9 mouse cellular contexts compared by ENCODE assay signal in genomic region chr1:74437702-74438427, GRCm38 (mm10). TPM values are rescaled to one million over a fixed set of nuclear protein-coding genes. Genes with fewer than 3 reads are reported as not detected.
DNase-seq lines count a peak whose midpoint lies in the region; ATAC-seq and TF ChIP-seq lines count a peak whose summit lies in the region.
"Had no signal": no experiment of that assay in that cellular context is flagged by ENCODE, and none has a peak within 500 bp of the region (broad histone marks: within the 10 kb centered on the region; RNA-seq: fewer than 3 reads in every experiment).

No protein-coding gene starts in this region.

- no peaks in the 10 kb centered on the region for H3K27me3 ChIP-seq in heart, embryonic 10.5 days (ENCODE audit: insufficient read depth, poor library complexity, severe bottlenecking)
- no peaks in the 10 kb centered on the region for H3K27me3 ChIP-seq in lung, postnatal 0 days (replicated peaks; ENCODE audit: insufficient read depth, low read length)

- DNase-seq in left cerebral cortex, adult 18-20 months (ENCODE audit: low spot score in 2 of 2), result peak; percentile 32 to 62
- no peak for DNase-seq in left cerebral cortex, postnatal 10 days (ENCODE audit: extremely low spot score in 1 of 2, low spot score in 2 of 2)
- DNase-seq in NIH3T3 (ENCODE audit: low read depth), result peak; percentile 95
- peak; percentile 87 for DNase-seq in heart, embryonic 10.5 days (ENCODE audit: low spot score)
- DNase-seq in lung, postnatal 0 days (ENCODE audit: low spot score), result peak; percentile 82
- DNase-seq in embryo, embryonic 10.5 days (ENCODE audit: low spot score), result no peak
- DNase-seq in cerebellum, postnatal 14 days, result no peak
- DNase-seq in right cerebral cortex, postnatal 4 days, result no peak

- H3K4me3 ChIP-seq in heart, embryonic 10.5 days, result no peak overlapping the region
- H3K4me3 ChIP-seq in lung, postnatal 0 days (ENCODE audit: low read depth, low read length), result no peak overlapping the region

- TF ChIP-seq EP300 in lung, postnatal 0 days (IDR thresholded peaks at IDR 0.05), result no peak

- no peak overlapping the region for H3K27ac ChIP-seq in heart, embryonic 10.5 days
- H3K27ac ChIP-seq in lung, postnatal 0 days (ENCODE audit: low read length), result no peak overlapping the region

- no peak for TF ChIP-seq CTCF in lung, postnatal 0 days (IDR thresholded peaks at IDR 0.05)

- ATAC-seq in lung, postnatal 0 days, result peak; percentile 84

- peaks cover 75% of the 10 kb centered on the region for H3K36me3 ChIP-seq in heart, embryonic 10.5 days
- H3K36me3 ChIP-seq in lung, postnatal 0 days (ENCODE audit: insufficient read depth, low read length), result peaks cover 5% of the 10 kb centered on the region; the same call in 1 of the 2 replicates

- no peaks in the 10 kb centered on the region for H3K9me3 ChIP-seq in heart, embryonic 10.5 days
- no peaks in the 10 kb centered on the region for H3K9me3 ChIP-seq in lung, postnatal 0 days (ENCODE audit: low read length)

- 64% methylated on average over 8 of the region's 8 CpGs for WGBS in heart, embryonic 10.5 days
- WGBS in lung, postnatal 0 days, result 56% methylated on average over 8 of the region's 8 CpGs

- intact Hi-C loops in left cerebral cortex, postnatal 10 days (cut with DNase I), result no loop called here

- peaks cover 6% of the 10 kb centered on the region for H3K4me1 ChIP-seq in heart, embryonic 10.5 days
- no peaks in the 10 kb centered on the region for H3K4me1 ChIP-seq in lung, postnatal 0 days (ENCODE audit: insufficient read depth, low read depth, low read length)

- H3K4me2 ChIP-seq in lung, postnatal 0 days (replicated peaks; ENCODE audit: low read depth, low read length), result no peak overlapping the region

- H3K9ac ChIP-seq in lung, postnatal 0 days (replicated peaks; ENCODE audit: low read depth), result no peak overlapping the region

RNA-seq across cellular contexts. Expression of gene Vil1, which starts 28.7 kb away (rescaled TPM):
- 1 to 10 TPM in 1 of 2 experiments, under 1 TPM in 1; 0.79 to 1.6 TPM for total RNA-seq in left cerebral cortex, adult 18-20 months (2021)
- under 1 TPM; 0.89 to 0.92 TPM for total RNA-seq in left cerebral cortex, postnatal 10 days (2021)
- polyA plus RNA-seq in heart, embryonic 10.5 days (2016; fragmentation: Nextera tagmentation; extraction: Ambion mirVana), result 0.94 and 1.1 TPM in 2 replicates
- 0.75 and 1.3 TPM in 2 replicates for polyA plus RNA-seq in lung, postnatal 0 days (2015; fragmentation: Nextera tagmentation; extraction: Ambion mirVana)
- polyA plus RNA-seq: spleen, adult 2 months had no signal

RNA-seq across cellular contexts. Expression of gene Ctdsp1, which starts 46.6 kb away (rescaled TPM):
- total RNA-seq in left cerebral cortex, adult 18-20 months (2021), result 10 to 100 TPM; 26.1 to 26.4 TPM
- 10 to 100 TPM; 17.8 to 17.9 TPM for total RNA-seq in left cerebral cortex, postnatal 10 days (2021)
- polyA plus RNA-seq in heart, embryonic 10.5 days (2016; fragmentation: Nextera tagmentation; extraction: Ambion mirVana), result 55.9 and 69.2 TPM in 2 replicates
- 72.5 and 75.0 TPM in 2 replicates for polyA plus RNA-seq in lung, postnatal 0 days (2015; fragmentation: Nextera tagmentation; extraction: Ambion mirVana)

Comparison
In these comparisons a context has a peak if more than half of its experiments do, and no peak if none do; other contexts are left out.
1. DNase-seq: peak in left cerebral cortex, adult 18-20 months (2 of 2), NIH3T3 (single experiment), heart, embryonic 10.5 days (single experiment) and lung, postnatal 0 days (single experiment); none in left cerebral cortex, postnatal 10 days (0 of 2), embryo, embryonic 10.5 days (single experiment), cerebellum, postnatal 14 days (0 of 2) and right cerebral cortex, postnatal 4 days (single experiment).